Mouse (Mus musculus) left cerebral cortex, adult 9 months (tissue): Measurements from ENCODE around the gene Hist2h3b.
A peak's percentile ranks its signal among the peaks of the same experiment; 100 is the strongest.
"Not testable (repeated sequence)": the region's sequence is repeated elsewhere in the genome, so short reads cannot be mapped to it uniquely, and the experiment has no call there.

Source experiments
- DNase-seq, 2 experiments: peaks; one replicate each; pipeline ENCODE4 v3.0.0; 2022; ENCODE audit warnings: low spot score in 2 of 2

Hist2h3b gene

DNA sequence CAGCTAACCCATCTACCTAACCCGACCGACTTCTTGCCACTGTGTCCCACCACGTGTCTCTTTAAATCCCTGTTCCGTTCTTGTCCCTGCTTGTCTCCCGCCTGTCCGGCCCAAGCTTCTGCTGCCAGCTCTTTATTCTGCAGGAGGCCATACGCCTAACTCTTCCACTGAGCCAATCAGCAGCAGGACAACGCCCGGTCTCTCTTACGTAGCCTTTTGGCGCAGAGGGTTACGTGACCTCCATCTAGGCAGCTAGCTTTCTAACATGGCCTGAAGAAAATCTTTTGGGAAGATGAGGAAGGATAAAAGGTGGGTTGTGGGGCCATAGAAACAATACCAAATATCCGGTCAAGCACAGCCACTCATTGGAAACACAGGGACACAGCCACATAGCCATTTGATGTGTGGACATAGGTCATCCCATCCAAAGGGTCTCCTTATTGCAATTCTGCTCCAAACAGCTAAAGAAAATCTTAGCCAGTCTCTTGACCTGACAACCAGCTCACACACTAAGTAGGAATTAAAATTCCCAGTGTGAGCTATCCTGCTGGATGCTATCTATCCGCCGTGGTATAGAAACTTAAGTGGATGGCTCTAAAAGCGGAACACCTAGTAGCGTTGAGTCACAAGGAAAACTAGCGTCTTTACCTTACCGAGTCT, 6.1 kb upstream of the Hist2h3b start:
- peak in 1 of 2 experiments; percentile 90 for DNase-seq

DNA sequence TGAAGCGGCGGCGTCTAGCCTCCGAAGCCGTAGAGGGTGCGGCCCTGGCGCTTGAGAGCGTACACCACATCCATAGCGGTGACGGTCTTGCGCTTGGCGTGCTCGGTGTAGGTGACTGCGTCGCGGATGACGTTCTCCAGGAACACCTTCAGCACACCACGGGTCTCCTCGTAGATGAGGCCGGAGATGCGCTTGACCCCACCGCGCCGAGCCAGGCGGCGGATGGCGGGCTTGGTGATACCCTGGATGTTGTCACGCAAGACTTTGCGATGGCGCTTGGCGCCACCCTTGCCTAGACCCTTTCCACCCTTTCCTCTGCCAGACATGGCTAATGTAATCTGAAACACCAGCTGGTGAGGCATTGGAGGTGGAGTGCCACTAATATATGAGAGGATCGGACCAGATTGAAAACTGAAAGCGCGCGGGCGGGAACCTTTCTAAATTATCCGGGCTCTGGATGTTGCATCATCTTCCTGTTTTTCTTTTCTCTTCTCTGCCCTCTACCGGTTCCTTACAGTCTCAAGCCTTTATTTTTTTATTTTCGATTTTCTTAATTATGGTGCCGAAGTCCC, 5.4 kb upstream of the Hist2h3b start, which contains the start of gene Hist2h4:
TSS of gene Hist2h4 (minus strand) at position 333 of the 572 bp plus-strand sequence.
- DNase-seq, result peak; percentile 96 to 99

DNA sequence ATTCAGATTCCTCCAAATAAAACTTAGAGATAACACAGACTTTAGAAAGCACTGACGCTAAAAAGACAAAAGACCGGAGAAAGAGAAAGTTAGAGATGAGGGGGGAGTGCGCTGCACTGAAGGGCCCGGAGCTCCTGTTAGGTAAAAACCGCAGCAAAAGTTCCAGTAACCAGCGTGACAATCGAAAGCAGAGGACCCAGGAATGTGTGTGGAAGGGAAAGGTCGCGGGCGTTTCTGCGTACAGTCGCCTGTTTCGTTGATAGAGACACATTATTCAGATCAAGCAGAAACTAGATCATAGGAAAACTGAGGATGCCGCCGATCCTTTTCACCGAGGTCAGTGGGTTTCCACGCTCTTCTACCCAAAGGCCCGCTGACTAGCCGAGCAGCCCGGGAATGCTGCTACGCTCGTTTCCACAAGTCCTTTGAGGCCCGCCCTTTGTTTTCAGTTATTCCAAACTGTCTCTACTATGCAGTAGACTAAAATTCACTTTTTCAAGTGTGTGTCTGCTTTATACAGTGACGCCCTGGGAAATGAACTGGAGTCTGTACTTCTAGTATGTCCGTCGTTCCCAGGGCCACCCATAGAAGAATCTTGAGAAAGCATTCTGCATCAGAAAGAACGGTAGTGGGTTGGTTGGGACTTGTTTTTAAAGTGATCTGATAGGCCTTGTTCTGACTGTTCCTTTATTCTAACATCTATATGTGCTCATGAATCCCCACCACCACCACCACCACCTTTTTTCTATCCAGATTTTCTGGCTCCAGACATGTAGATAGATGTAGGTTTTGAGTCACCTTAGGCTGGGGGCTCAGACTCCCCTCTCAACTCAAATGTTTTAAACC, 4.7 kb upstream of the Hist2h3b start:
- DNase-seq, result no peak

DNA sequence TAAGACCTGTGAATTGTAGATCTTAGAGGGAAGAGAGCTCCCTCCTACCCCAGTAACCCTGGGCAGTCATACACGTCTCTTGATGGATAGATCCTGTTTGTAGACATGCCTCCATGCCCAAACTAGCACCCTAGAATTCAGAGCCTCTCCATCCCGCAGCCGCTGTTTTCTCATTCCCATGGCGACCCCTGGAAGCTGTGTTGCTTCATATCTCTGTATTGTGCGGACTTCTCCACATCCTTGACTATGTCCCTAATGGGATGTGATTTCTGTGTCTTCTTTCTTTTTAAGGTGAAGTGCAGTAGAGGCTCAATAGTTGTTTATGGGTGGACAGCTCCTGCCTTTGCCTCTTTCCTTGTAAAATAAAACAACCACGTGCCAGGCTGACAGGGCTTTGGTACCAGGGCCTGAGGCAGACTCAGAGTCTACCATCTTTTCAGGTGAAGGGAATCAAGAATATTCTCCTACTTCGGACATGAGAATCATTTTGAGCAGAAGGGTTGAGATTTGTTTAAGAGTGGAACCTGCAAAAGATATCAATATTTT, 4.0 kb upstream of the Hist2h3b start:
- no peak for DNase-seq

- DNase-seq, result no peak
These were observed 2.2 kb upstream of the Hist2h3b start for GRCm38 (mm10) chr3:96266132-96266710.

- DNase-seq, result no peak
These were observed 913 bp upstream of the Hist2h3b start for GRCm38 (mm10) chr3:96267541-96267940.

GRCm38 (mm10) chr3:96268776-96269378, 423 bp downstream of the Hist2h3b start:
- DNase-seq, result peak in 1 of 2 experiments; percentile 42

DNA sequence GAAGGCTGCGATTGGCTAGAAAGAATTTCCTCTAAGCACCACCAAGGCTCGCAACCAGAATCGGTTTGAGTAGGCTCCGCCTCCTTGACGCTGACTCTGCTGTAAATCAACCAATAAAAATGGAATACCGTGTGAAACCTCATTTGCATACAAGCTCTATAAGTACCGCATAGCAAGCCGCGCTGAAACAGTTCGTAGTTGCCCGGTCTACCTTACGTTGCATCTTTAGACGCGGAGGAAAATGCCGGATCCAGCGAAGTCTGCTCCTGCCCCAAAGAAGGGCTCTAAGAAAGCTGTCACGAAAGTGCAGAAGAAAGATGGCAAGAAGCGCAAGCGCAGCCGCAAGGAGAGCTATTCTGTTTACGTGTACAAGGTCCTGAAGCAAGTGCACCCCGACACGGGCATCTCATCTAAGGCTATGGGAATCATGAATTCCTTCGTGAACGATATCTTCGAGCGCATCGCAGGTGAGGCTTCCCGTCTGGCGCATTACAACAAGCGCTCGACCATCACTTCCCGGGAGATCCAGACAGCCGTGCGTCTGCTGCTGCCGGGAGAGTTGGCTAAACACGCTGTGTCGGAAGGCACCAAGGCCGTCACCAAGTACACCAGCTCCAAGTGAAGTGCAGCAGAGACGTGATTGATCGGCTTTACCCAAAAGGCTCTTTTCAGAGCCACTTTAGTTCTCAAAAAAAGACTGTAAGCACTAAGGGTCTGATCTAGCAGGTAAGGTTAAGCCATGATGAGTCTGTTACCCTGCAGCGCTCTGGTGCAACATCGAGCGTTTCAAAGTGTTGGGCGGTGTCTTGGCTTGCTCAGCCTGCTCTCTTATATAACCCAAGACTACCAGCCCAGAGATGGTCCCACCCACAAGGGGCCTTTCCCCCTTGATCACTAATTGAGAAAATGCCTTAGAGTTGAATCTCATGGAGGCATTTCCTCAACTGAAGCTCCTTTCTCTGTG, 1.3 kb downstream of the Hist2h3b start, which contains the start of gene Hist2h2bb:
TSS of gene Hist2h2bb (plus strand) at position 242 of the 964 bp plus-strand sequence.
- DNase-seq, result peak; percentile 95 to 97

GRCm38 (mm10) chr3:96273591-96274465, 5.4 kb downstream of the Hist2h3b start:
- no peak for DNase-seq

DNA sequence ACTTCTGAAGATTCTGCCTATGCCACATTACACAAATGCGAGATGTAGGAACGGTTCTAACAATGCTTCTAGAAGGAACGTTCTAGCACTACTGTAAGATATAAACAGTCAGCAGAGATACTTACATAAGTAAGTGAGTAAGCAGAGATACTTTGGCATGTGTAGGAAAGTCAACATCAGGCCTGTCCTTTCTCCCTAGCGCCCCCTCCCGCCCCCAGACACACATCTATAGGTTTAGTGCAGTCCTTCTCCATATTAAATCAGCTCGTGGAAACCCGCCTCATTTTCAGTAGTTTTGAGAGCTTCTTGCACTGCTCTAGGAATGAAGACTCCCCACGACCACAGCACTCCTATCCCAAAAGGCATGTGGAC, 9.0 kb downstream of the Hist2h3b start:
- peak in 1 of 2 experiments; percentile 61 for DNase-seq

DNA sequence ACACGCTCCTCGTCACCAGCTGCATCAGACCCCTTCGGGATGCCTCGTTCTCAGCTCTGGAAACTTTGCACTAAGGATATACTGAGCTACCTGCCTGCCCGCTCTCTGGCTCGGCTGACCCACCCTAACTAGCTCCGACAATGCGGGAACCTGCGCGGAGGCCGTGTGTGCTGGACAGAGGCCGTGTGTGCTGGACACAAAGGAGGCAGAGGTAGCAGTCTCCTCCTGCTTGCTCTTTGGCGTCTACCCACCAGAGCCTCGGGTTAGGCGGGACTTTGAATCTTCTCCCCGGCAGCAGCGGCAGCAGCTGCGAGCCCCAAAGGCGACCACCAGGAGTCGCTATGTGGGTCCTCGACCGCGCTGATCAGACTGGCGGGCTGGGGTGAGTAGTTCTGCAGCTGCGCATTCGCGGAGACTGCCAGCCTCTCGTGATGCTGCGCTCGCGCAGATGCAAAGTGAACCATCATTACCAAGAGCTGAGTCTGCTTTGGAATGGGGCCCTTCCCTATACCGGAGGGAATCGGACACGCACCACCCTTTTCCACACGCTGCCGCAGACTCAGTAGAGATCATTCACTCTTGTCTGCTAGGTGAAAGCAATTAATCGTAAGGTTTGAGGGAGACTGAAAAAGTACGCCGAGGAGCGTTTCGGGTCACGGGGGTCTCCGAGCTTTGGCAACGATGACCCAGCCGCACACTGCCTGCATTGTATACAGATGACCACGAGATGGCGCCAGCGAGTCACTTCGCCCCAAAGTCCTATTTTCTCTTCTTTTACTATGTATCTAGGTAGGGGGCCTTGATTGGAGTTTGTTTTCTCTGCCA, 9.6 kb downstream of the Hist2h3b start:
- peak; percentile 90 to 93 for DNase-seq

DNA sequence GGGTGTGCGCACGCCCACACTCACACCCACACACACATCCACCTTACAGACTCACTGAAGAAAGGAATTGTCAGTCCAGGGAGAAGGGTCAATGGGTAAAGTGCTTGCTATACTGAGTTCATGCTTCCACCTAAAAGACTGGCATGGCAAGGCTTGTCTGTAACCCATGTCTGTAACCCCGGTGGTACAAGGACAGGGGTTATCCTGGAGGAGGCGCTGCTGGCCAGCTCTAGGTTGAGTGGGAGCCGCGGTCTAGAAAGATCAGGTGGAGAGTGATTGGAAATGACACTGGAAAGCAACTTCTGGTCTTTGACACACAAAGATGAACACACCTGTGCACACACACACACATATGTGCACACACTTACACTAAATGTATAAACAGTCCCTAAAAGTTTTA, 12.2 kb downstream of the Hist2h3b start:
- no peak for DNase-seq

DNA sequence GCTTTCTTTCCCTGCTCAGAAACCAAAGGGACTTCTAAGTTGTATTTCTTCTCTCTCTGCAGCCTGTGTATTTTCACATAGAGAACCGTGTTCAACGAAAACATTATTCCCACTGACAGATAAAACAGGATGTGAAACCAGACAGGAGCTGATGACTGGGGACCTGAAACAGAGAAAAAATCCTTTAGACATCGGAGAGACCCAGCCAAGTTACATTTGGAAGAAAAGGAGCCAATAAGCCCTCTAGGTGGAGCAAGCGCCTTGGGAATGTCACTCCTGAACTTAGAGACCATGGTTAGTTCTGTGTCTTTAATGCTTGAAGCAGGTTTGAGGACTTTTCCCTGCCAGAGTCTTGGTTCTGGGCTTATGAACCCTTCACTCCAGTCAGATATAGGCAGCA, 16.0 kb downstream of the Hist2h3b start:
- DNase-seq, result peak in 1 of 2 experiments; percentile 60

GRCm38 (mm10) chr3:96287334-96287733, 18.9 kb downstream of the Hist2h3b start:
- not testable (repeated sequence) for DNase-seq

- no peak for DNase-seq
These were observed 20.7 kb downstream of the Hist2h3b start for GRCm38 (mm10) chr3:96289201-96289600.

- not testable (repeated sequence) for DNase-seq
These were observed 22.3 kb downstream of the Hist2h3b start for GRCm38 (mm10) chr3:96290727-96291126.

DNA sequence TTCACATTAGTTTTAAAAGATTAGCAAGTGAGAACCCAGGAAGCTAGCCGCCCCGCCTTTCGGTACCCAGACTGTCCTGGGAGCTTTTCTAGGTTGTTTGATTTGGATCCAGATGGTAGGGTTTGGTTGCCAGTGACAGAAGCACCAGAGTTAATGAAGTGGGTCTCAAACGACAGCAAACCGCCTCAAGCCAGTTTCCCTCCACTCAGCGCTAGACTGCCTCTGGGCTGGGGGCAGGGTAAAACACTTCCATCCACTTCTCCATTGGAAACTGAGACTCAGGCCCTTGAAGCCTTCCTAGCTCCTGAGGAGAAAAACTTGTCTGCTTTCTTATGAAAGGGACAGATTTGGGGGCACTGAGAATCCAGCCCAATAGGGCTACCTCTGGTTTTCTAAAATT, 24.2 kb downstream of the Hist2h3b start:
- DNase-seq, result no peak

DNA sequence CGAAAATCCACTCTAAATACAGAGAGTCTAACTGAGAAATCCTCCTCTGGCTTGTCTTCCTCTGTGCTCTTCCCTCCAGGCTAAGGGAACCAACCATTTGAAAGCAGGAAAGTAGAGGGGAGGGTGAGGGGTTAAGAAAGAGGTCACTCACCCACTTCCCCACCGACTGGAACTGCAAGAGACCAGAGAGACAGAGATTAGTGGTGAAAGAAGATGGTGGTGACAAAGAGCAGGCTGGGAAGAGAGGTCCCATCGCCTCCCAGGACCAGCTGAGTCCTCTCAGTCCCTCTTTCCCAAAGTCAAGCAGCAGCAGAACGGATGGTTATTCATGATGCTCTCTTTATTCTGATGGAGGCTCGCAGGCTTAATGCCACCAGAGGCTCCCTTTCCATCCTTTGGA, 24.9 kb downstream of the Hist2h3b start:
- DNase-seq, result no peak
